Mouse (Mus musculus) CH12F3 (cell line): ENCODE measurements around the gene Stag1.

Experiments used
- in situ Hi-C: fragments of 300-500 bp; cut with MboI; formaldehyde crosslinking; loops from 2 replicates; pipeline ENCODE4 v1.14.3; 2020; ENCODE audit warnings: low sequenced_read_pairs

Stag1 gene

GRCm38 (mm10) chr9:100603156-100603555 is 5.6 kb downstream of the Stag1 start:
- in situ Hi-C loops, result no loop called here

GRCm38 (mm10) chr9:100605522-100605921 is 7.9 kb downstream of the Stag1 start:
- in situ Hi-C loops, result no loop called here

- in situ Hi-C loops, result no loop called here
Observed at GRCm38 (mm10) chr9:100605985-100606554, 8.5 kb downstream of the Stag1 start.

- in situ Hi-C loops, result no loop called here
Observed at GRCm38 (mm10) chr9:100613501-100614071, 16.0 kb downstream of the Stag1 start.

GRCm38 (mm10) chr9:100616947-100617346 is 19.3 kb downstream of the Stag1 start:
- in situ Hi-C loops, result no loop called here

GRCm38 (mm10) chr9:100626258-100626657 is 28.7 kb downstream of the Stag1 start:
- in situ Hi-C loops, result loop anchor here (10.0 to 25.0 kb wide), 2 partner anchors 61 to 164 kb away; no protein-coding TSS in a partner anchor

GRCm38 (mm10) chr9:100640754-100641153 is 43.2 kb downstream of the Stag1 start:
- in situ Hi-C loops, result loop anchor here (10.0 to 25.0 kb wide), 2 partner anchors 178 to 514 kb away; no protein-coding TSS in a partner anchor

- in situ Hi-C loops, result loop anchor here (10.0 to 25.0 kb wide), 2 partner anchors 179 to 513 kb away; no protein-coding TSS in a partner anchor
Observed at GRCm38 (mm10) chr9:100641391-100642085, 43.9 kb downstream of the Stag1 start.

GRCm38 (mm10) chr9:100642186-100642839 is 44.7 kb downstream of the Stag1 start:
- in situ Hi-C loops, result loop anchor here (10.0 to 25.0 kb wide), 2 partner anchors 180 to 512 kb away; no protein-coding TSS in a partner anchor

- in situ Hi-C loops, result loop anchor here (10.0 to 25.0 kb wide), 2 partner anchors 181 to 512 kb away; no protein-coding TSS in a partner anchor
Observed at GRCm38 (mm10) chr9:100642840-100643697, 45.5 kb downstream of the Stag1 start.

- in situ Hi-C loops, result loop anchor here (10.0 to 25.0 kb wide), 2 partner anchors 182 to 511 kb away; no protein-coding TSS in a partner anchor
Observed at GRCm38 (mm10) chr9:100644071-100644771, 46.6 kb downstream of the Stag1 start.

GRCm38 (mm10) chr9:100645026-100645940 is 47.7 kb downstream of the Stag1 start:
- in situ Hi-C loops, result loop anchor here (10.0 to 25.0 kb wide), 2 partner anchors 183 to 510 kb away; no protein-coding TSS in a partner anchor

GRCm38 (mm10) chr9:100646276-100646675 is 48.7 kb downstream of the Stag1 start:
- in situ Hi-C loops, result loop anchor here (10.0 to 25.0 kb wide), 2 partner anchors 184 to 509 kb away; no protein-coding TSS in a partner anchor

- in situ Hi-C loops, result loop anchor here (10.0 to 25.0 kb wide), 2 partner anchors 186 to 507 kb away; no protein-coding TSS in a partner anchor
Observed at GRCm38 (mm10) chr9:100647774-100648323, 50.3 kb downstream of the Stag1 start.

- in situ Hi-C loops, result no loop called here
Observed at GRCm38 (mm10) chr9:100654104-100654503, 56.5 kb downstream of the Stag1 start.

- in situ Hi-C loops, result no loop called here
Observed at GRCm38 (mm10) chr9:100656058-100656457, 58.5 kb downstream of the Stag1 start.

GRCm38 (mm10) chr9:100660587-100660986 is 63.0 kb downstream of the Stag1 start:
- in situ Hi-C loops, result no loop called here
